Mouse (Mus musculus) heart, embryonic 11.5 days (tissue): ENCODE measurements at regions not wholly inside any gene's neighbourhood (a gene's known extent, or its start where the extent isn't known, plus 50 kb on each side); places are given as distances from the start of the nearest gene placed in this dataset.

Source experiments
- ATAC-seq: fragments of 200-750 bp; cut with Nextera tagmentation; replicated peaks from 2 replicates; pipeline ENCODE4 v1.8.0; 2017; ENCODE audit warnings: moderate library complexity; ENCODE audit not compliant: insufficient number of reproducible peaks, low FRiP score, low TSS enrichment
- H3K27ac ChIP-seq: fragments of 300-500 bp; sonication (generic); 2 replicates; pipeline ENCODE4 v1.5.1; 2014; ENCODE audit warnings: mild to moderate bottlenecking, low read depth, low read length
- H3K27me3 ChIP-seq: fragments of 300-500 bp; sonication (generic); 2 replicates; pipeline ENCODE4 v1.6.1; 2014; ENCODE audit warnings: mild to moderate bottlenecking, low read length, mixed read lengths; ENCODE audit not compliant: control insufficient read depth, insufficient read depth
- H3K36me3 ChIP-seq: fragments of 300-500 bp; sonication (generic); 2 replicates; pipeline ENCODE4 v1.6.1; 2014; ENCODE audit warnings: mild to moderate bottlenecking, low read length, moderate library complexity, mixed read lengths; ENCODE audit not compliant: control insufficient read depth, insufficient read depth
- H3K4me1 ChIP-seq: fragments of 300-500 bp; sonication (generic); 2 replicates; pipeline ENCODE4 v1.6.1; 2014; ENCODE audit warnings: low read length; ENCODE audit not compliant: control insufficient read depth, insufficient read depth
- H3K4me2 ChIP-seq: fragments of 300-500 bp; sonication (generic); 2 replicates; pipeline ENCODE4 v1.6.1; 2014; ENCODE audit warnings: mild to moderate bottlenecking, moderate library complexity
- H3K4me3 ChIP-seq: fragments of 300-500 bp; sonication (generic); 2 replicates; pipeline ENCODE4 v1.5.1; 2014; ENCODE audit warnings: low read depth, low read length
- H3K9ac ChIP-seq: fragments of 300-500 bp; sonication (generic); 2 replicates; pipeline ENCODE4 v1.6.1; 2014; ENCODE audit warnings: mild to moderate bottlenecking, low read depth, low read length, moderate library complexity
- H3K9me3 ChIP-seq: fragments of 300-500 bp; sonication (generic); replicated peaks from 2 replicates; pipeline ENCODE4 v1.6.1; 2016; ENCODE audit warnings: low read length; ENCODE audit not compliant: control insufficient read depth
- WGBS: fragments of 180-500 bp; shearing (Covaris S2); extraction: QIAGEN DNeasy Blood & Tissue Kit; methylation state at CpG from one replicate; pipeline ENCODE4 v1.1.7; 2014; ENCODE audit not compliant: insufficient replicate concordance; 5-methylcytosine and 5-hydroxymethylcytosine counted together

GRCm38 (mm10) chr10:102685833-102686434 lies 173.9 kb downstream of the Rassf9 start:
- 83% methylated on average over 7 of the region's 7 CpGs for WGBS
- Histone ChIP-seq H3K27ac (no peak overlapping the region), H3K27me3 (no peaks in the 10 kb centered on the region), H3K9me3 (no peaks in the 10 kb centered on the region), H3K4me2 (no peak overlapping the region), H3K4me3 (no peak overlapping the region), H3K4me1 (no peaks in the 10 kb centered on the region), H3K36me3 (no peaks in the 10 kb centered on the region), H3K9ac (no peak overlapping the region)
- no peak for ATAC-seq

GRCm38 (mm10) chr10:102667359-102667758 lies 155.3 kb downstream of the Rassf9 start:
- H3K27me3 ChIP-seq: no peaks in the 10 kb centered on the region
- 64% methylated on average over 5 of the region's 5 CpGs for WGBS
- no peaks in the 10 kb centered on the region for H3K36me3 ChIP-seq
- no peak overlapping the region for H3K9ac ChIP-seq
- no peak for ATAC-seq
- H3K27ac ChIP-seq: no peak overlapping the region
- H3K4me3 ChIP-seq: no peak overlapping the region
- H3K4me2 ChIP-seq: no peak overlapping the region
- no peaks in the 10 kb centered on the region for H3K4me1 ChIP-seq
- no peaks in the 10 kb centered on the region for H3K9me3 ChIP-seq

GRCm38 (mm10) chr10:102659683-102660082 lies 147.7 kb downstream of the Rassf9 start:
- Histone ChIP-seq H3K27ac (no peak overlapping the region), H3K4me1 (no peaks in the 10 kb centered on the region), H3K4me2 (no peak overlapping the region), H3K36me3 (no peaks in the 10 kb centered on the region), H3K4me3 (no peak overlapping the region), H3K27me3 (no peaks in the 10 kb centered on the region), H3K9ac (no peak overlapping the region), H3K9me3 (no peaks in the 10 kb centered on the region)
- 88% methylated on average over 6 of the region's 6 CpGs for WGBS
- ATAC-seq: no peak

- Histone ChIP-seq H3K36me3 (no peaks in the 10 kb centered on the region), H3K4me1 (no peaks in the 10 kb centered on the region), H3K4me2 (no peak overlapping the region), H3K9me3 (no peaks in the 10 kb centered on the region), H3K27ac (no peak overlapping the region), H3K4me3 (no peak overlapping the region), H3K27me3 (no peaks in the 10 kb centered on the region), H3K9ac (no peak overlapping the region)
- no peak for ATAC-seq
- 78% methylated on average over 2 of the region's 2 CpGs for WGBS
These were observed 124.5 kb downstream of the Rassf9 start for GRCm38 (mm10) chr10:102636507-102636906.

GRCm38 (mm10) chr10:102633438-102633837 lies 121.4 kb downstream of the Rassf9 start:
- H3K36me3 ChIP-seq: no peaks in the 10 kb centered on the region

GRCm38 (mm10) chr10:102628609-102629008 lies 116.6 kb downstream of the Rassf9 start:
- H3K4me2 ChIP-seq: no peak overlapping the region
- H3K27ac ChIP-seq: no peak overlapping the region
- H3K36me3 ChIP-seq: no peaks in the 10 kb centered on the region
- no peaks in the 10 kb centered on the region for H3K27me3 ChIP-seq
- no peaks in the 10 kb centered on the region for H3K9me3 ChIP-seq
- no peak overlapping the region for H3K4me3 ChIP-seq
- no peaks in the 10 kb centered on the region for H3K4me1 ChIP-seq
- H3K9ac ChIP-seq: no peak overlapping the region
- ATAC-seq: no peak

More at GRCm38 (mm10) chr10:102633438-102633837, 121.4 kb downstream of the Rassf9 start:
- no peak overlapping the region for H3K4me2 ChIP-seq
- H3K9ac ChIP-seq: no peak overlapping the region
- no peak overlapping the region for H3K4me3 ChIP-seq
- no peaks in the 10 kb centered on the region for H3K9me3 ChIP-seq
- no peaks in the 10 kb centered on the region for H3K27me3 ChIP-seq
- ATAC-seq: no peak
- no peaks in the 10 kb centered on the region for H3K4me1 ChIP-seq
- no peak overlapping the region for H3K27ac ChIP-seq
- 68% methylated on average over 4 of the region's 4 CpGs for WGBS

- Histone ChIP-seq H3K4me1 (no peaks in the 10 kb centered on the region), H3K4me2 (no peak overlapping the region), H3K9me3 (no peaks in the 10 kb centered on the region), H3K27ac (no peak overlapping the region), H3K36me3 (no peaks in the 10 kb centered on the region), H3K27me3 (no peaks in the 10 kb centered on the region), H3K4me3 (no peak overlapping the region), H3K9ac (no peak overlapping the region)
- no peak for ATAC-seq
- WGBS: 69% methylated on average over 3 of the region's 3 CpGs
These were observed 111.9 kb downstream of the Rassf9 start for GRCm38 (mm10) chr10:102623895-102624294.

- H3K9me3 ChIP-seq: no peaks in the 10 kb centered on the region
- no peak overlapping the region for H3K27ac ChIP-seq
- WGBS: 52% methylated on average over 2 of the region's 2 CpGs
- no peaks in the 10 kb centered on the region for H3K27me3 ChIP-seq
- ATAC-seq: no peak
- no peak overlapping the region for H3K4me2 ChIP-seq
- H3K4me1 ChIP-seq: no peaks in the 10 kb centered on the region
- no peak overlapping the region for H3K9ac ChIP-seq
- H3K36me3 ChIP-seq: no peaks in the 10 kb centered on the region
- H3K4me3 ChIP-seq: no peak overlapping the region
These were observed 110.6 kb downstream of the Rassf9 start for GRCm38 (mm10) chr10:102622583-102623008.

GRCm38 (mm10) chr10:102618711-102619110 lies 106.7 kb downstream of the Rassf9 start:
- no peak overlapping the region for H3K4me3 ChIP-seq
- no peaks in the 10 kb centered on the region for H3K36me3 ChIP-seq
- WGBS: 66% methylated on average over 2 of the region's 2 CpGs
- no peak overlapping the region for H3K27ac ChIP-seq
- H3K4me1 ChIP-seq: no peaks in the 10 kb centered on the region
- no peak overlapping the region for H3K4me2 ChIP-seq
- no peaks in the 10 kb centered on the region for H3K27me3 ChIP-seq
- H3K9me3 ChIP-seq: no peaks in the 10 kb centered on the region
- no peak for ATAC-seq
- H3K9ac ChIP-seq: no peak overlapping the region
